Mouse (Mus musculus) liver, embryonic 12.5 days (tissue): Measurements from ENCODE around the gene Zfp661. TPM values are rescaled to one million over a fixed set of nuclear protein-coding genes. Genes with fewer than 3 reads are reported as not detected.
"Not testable (repeated sequence)": the region's sequence is repeated elsewhere in the genome, so short reads cannot be mapped to it uniquely, and the experiment has no call there.

ENCODE experiments used
- ATAC-seq: fragments of 200-750 bp; cut with Nextera tagmentation; 2 replicates; pipeline ENCODE4 v1.8.0; 2017; ENCODE audit warnings: moderate number of reproducible peaks, mild to moderate bottlenecking, moderate library complexity
- H3K27ac ChIP-seq: fragments of 300-500 bp; sonication (generic); 2 replicates; pipeline ENCODE4 v1.5.1; 2016; ENCODE audit warnings: mild to moderate bottlenecking
- H3K27me3 ChIP-seq: fragments of 300-500 bp; sonication (generic); replicated peaks from 2 replicates; pipeline ENCODE4 v1.6.1; 2016; ENCODE audit warnings: mild to moderate bottlenecking, moderate library complexity
- H3K36me3 ChIP-seq: fragments of 300-500 bp; sonication (generic); 2 replicates; pipeline ENCODE4 v1.6.1; 2016; ENCODE audit warnings: mild to moderate bottlenecking, moderate library complexity
- H3K4me1 ChIP-seq: fragments of 300-500 bp; sonication (generic); 2 replicates; pipeline ENCODE4 v1.6.1; 2016
- H3K4me2 ChIP-seq: fragments of 300-500 bp; sonication (generic); 2 replicates; pipeline ENCODE4 v1.6.1; 2016; ENCODE audit warnings: mild to moderate bottlenecking, moderate library complexity
- H3K4me3 ChIP-seq: fragments of 300-500 bp; sonication (generic); 2 replicates; pipeline ENCODE4 v1.5.1; 2016; ENCODE audit warnings: mild to moderate bottlenecking, moderate library complexity
- H3K9ac ChIP-seq: fragments of 300-500 bp; sonication (generic); 2 replicates; pipeline ENCODE4 v1.6.1; 2016; ENCODE audit warnings: mild to moderate bottlenecking, moderate library complexity
- H3K9me3 ChIP-seq: fragments of 300-500 bp; sonication (generic); replicated peaks from 2 replicates; pipeline ENCODE4 v1.6.1; 2016; ENCODE audit warnings: mild to moderate bottlenecking, moderate library complexity
- WGBS: fragments of 180-500 bp; shearing (Covaris S2); methylation state at CpG from one replicate; pipeline ENCODE4 v1.1.7; 2016; ENCODE audit not compliant: insufficient replicate concordance; 5-methylcytosine and 5-hydroxymethylcytosine counted together
- polyA plus RNA-seq: library from polyadenylated mRNA; unstranded; fragments of >200 nt; fragmentation: Nextera tagmentation; extraction: Ambion mirVana; gene quantifications from 2 replicates; pipeline ENCODE4 v1.2.1, GENCODE M21; 2016

Zfp661 gene
- polyA plus RNA-seq, 1 experiment from 2014 or later: 2.0 TPM

GRCm38 (mm10) chr2:127608234-127608633 lies 21.3 kb upstream of the Zfp661 start:
- Histone ChIP-seq H3K4me3 (no peak overlapping the region), H3K27ac (no peak overlapping the region), H3K4me1 (no peaks in the 10 kb centered on the region), H3K9me3 (no peaks in the 10 kb centered on the region), H3K27me3 (peaks cover 6% of the 10 kb centered on the region; the same call in 1 of the 2 replicates), H3K9ac (no peak overlapping the region), H3K36me3 (peaks cover 30% of the 10 kb centered on the region), H3K4me2 (no peak overlapping the region)
- no peak for ATAC-seq
- WGBS: 55% methylated on average over 3 of the region's 3 CpGs

- no peak for ATAC-seq
- H3K9me3 ChIP-seq: no peaks in the 10 kb centered on the region
- peaks cover 60% of the 10 kb centered on the region for H3K36me3 ChIP-seq
- H3K4me1 ChIP-seq: no peaks in the 10 kb centered on the region
- H3K9ac ChIP-seq: no peak overlapping the region
- peaks cover 6% of the 10 kb centered on the region; the same call in 1 of the 2 replicates for H3K27me3 ChIP-seq
- H3K27ac ChIP-seq: no peak overlapping the region
- H3K4me3 ChIP-seq: no peak overlapping the region
- 72% methylated on average over 3 of the region's 3 CpGs for WGBS
- no peak overlapping the region for H3K4me2 ChIP-seq
Observed at GRCm38 (mm10) chr2:127605203-127605602, 18.3 kb upstream of the Zfp661 start.

GRCm38 (mm10) chr2:127603383-127603782 lies 16.5 kb upstream of the Zfp661 start:
- H3K4me3 ChIP-seq, H3K27me3 ChIP-seq, H3K9me3 ChIP-seq, H3K4me1 ChIP-seq, H3K4me2 ChIP-seq, H3K9ac ChIP-seq, ATAC-seq, H3K27ac ChIP-seq: not testable (repeated sequence)
- 68% methylated on average over 6 of the region's 8 CpGs for WGBS
- H3K36me3 ChIP-seq: peaks cover 78% of the 10 kb centered on the region

GRCm38 (mm10) chr2:127590840-127591239 lies 3.9 kb upstream of the Zfp661 start:
- Histone ChIP-seq H3K9ac (no peak overlapping the region), H3K36me3 (peaks cover 51% of the 10 kb centered on the region), H3K4me2 (peak overlapping the region; percentile 15; the same call in 1 of the 2 replicates), H3K27me3 (no peaks in the 10 kb centered on the region), H3K9me3 (no peaks in the 10 kb centered on the region), H3K27ac (no peak overlapping the region), H3K4me3 (no peak overlapping the region), H3K4me1 (peaks cover 34% of the 10 kb centered on the region)
- 65% methylated on average over 4 of the region's 4 CpGs for WGBS
- ATAC-seq: no peak

GRCm38 (mm10) chr2:127590204-127590603 lies 3.3 kb upstream of the Zfp661 start:
- H3K4me3 ChIP-seq: no peak overlapping the region
- peaks cover 45% of the 10 kb centered on the region for H3K36me3 ChIP-seq
- WGBS: 72% methylated on average over 15 of the region's 15 CpGs
- H3K4me2 ChIP-seq: peak overlapping the region; percentile 26
- H3K27ac ChIP-seq: no peak overlapping the region
- no peaks in the 10 kb centered on the region for H3K9me3 ChIP-seq
- H3K4me1 ChIP-seq: peaks cover 34% of the 10 kb centered on the region
- no peak for ATAC-seq
- H3K27me3 ChIP-seq: no peaks in the 10 kb centered on the region
- no peak overlapping the region for H3K9ac ChIP-seq

- no peak for ATAC-seq
- Histone ChIP-seq H3K4me2 (peak overlapping the region; percentile 78), H3K36me3 (peaks cover 32% of the 10 kb centered on the region), H3K9ac (no peak overlapping the region), H3K9me3 (no peaks in the 10 kb centered on the region), H3K27me3 (no peaks in the 10 kb centered on the region), H3K4me1 (peaks cover 40% of the 10 kb centered on the region), H3K27ac (no peak overlapping the region), H3K4me3 (peak overlapping the region; percentile 87)
- 78% methylated on average over 9 of the region's 9 CpGs for WGBS
Observed at GRCm38 (mm10) chr2:127588897-127589296, 2.0 kb upstream of the Zfp661 start.

- ATAC-seq: peak; percentile 31
- no peaks in the 10 kb centered on the region for H3K27me3 ChIP-seq
Observed at GRCm38 (mm10) chr2:127587514-127587844, 585 bp upstream of the Zfp661 start.

GRCm38 (mm10) chr2:127584436-127584858 lies 2.4 kb downstream of the Zfp661 start:
- no peaks in the 10 kb centered on the region for H3K27me3 ChIP-seq
- H3K27ac ChIP-seq: no peak overlapping the region
- H3K9ac ChIP-seq: peak overlapping the region; percentile 73
- ATAC-seq: peak; percentile 82
- H3K4me1 ChIP-seq: peaks cover 36% of the 10 kb centered on the region
- no peaks in the 10 kb centered on the region for H3K36me3 ChIP-seq
- no peaks in the 10 kb centered on the region for H3K9me3 ChIP-seq
- peak overlapping the region; percentile 66 for H3K4me3 ChIP-seq
- H3K4me2 ChIP-seq: peak overlapping the region; percentile 87
- under 1% methylated on average over 24 of the region's 24 CpGs for WGBS

More at GRCm38 (mm10) chr2:127587514-127587844, 585 bp upstream of the Zfp661 start:
- Histone ChIP-seq H3K4me1 (peaks cover 46% of the 10 kb centered on the region), H3K9ac (peak overlapping the region; percentile 76), H3K27ac (peak overlapping the region; percentile 87), H3K9me3 (no peaks in the 10 kb centered on the region), H3K4me2 (peak overlapping the region; percentile 78), H3K4me3 (peak overlapping the region; percentile 87), H3K36me3 (peaks cover 18% of the 10 kb centered on the region)
- WGBS: 1% methylated on average over 22 of the region's 22 CpGs

GRCm38 (mm10) chr2:127573322-127573721 lies 13.6 kb downstream of the Zfp661 start:
- Histone ChIP-seq H3K9me3 (no peaks in the 10 kb centered on the region), H3K27ac (no peak overlapping the region), H3K9ac (no peak overlapping the region), H3K36me3 (peaks cover 24% of the 10 kb centered on the region), H3K4me3 (no peak overlapping the region), H3K4me2 (no peak overlapping the region), H3K4me1 (no peaks in the 10 kb centered on the region), H3K27me3 (no peaks in the 10 kb centered on the region)
- WGBS: 43% methylated on average over 1 of the region's 1 CpGs
- no peak for ATAC-seq

- peak overlapping the region; percentile 30; the same call in 1 of the 2 replicates for H3K4me2 ChIP-seq
- peak; percentile 73 for ATAC-seq
- WGBS: 19% methylated on average over 18 of the region's 18 CpGs
Observed at GRCm38 (mm10) chr2:127559070-127559966, 27.6 kb downstream of the Zfp661 start.

GRCm38 (mm10) chr2:127551078-127551477 lies 35.8 kb downstream of the Zfp661 start:
- Histone ChIP-seq H3K27ac (no peak overlapping the region), H3K4me2 (no peak overlapping the region), H3K4me1 (peaks cover 14% of the 10 kb centered on the region; the same call in 1 of the 2 replicates), H3K36me3 (no peaks in the 10 kb centered on the region), H3K4me3 (no peak overlapping the region), H3K9me3 (no peaks in the 10 kb centered on the region), H3K27me3 (peaks cover 16% of the 10 kb centered on the region), H3K9ac (no peak overlapping the region)
- 37% methylated on average over 5 of the region's 5 CpGs for WGBS
- no peak for ATAC-seq

More at GRCm38 (mm10) chr2:127559070-127559966, 27.6 kb downstream of the Zfp661 start:
- Histone ChIP-seq H3K4me1 (no peaks in the 10 kb centered on the region), H3K27me3 (peaks cover 30% of the 10 kb centered on the region), H3K4me3 (no peak overlapping the region), H3K36me3 (no peaks in the 10 kb centered on the region), H3K27ac (no peak overlapping the region), H3K9ac (no peak overlapping the region), H3K9me3 (no peaks in the 10 kb centered on the region)

GRCm38 (mm10) chr2:127550446-127550845 lies 36.4 kb downstream of the Zfp661 start:
- Histone ChIP-seq H3K36me3 (no peaks in the 10 kb centered on the region), H3K4me2 (no peak overlapping the region), H3K9ac (no peak overlapping the region), H3K9me3 (no peaks in the 10 kb centered on the region), H3K4me3 (no peak overlapping the region), H3K27ac (no peak overlapping the region), H3K4me1 (peaks cover 14% of the 10 kb centered on the region; the same call in 1 of the 2 replicates), H3K27me3 (peaks cover 22% of the 10 kb centered on the region)
- WGBS: 33% methylated on average over 1 of the region's 1 CpGs
- no peak for ATAC-seq
